Mouse (Mus musculus): Measurements from ENCODE around the gene Slit1. TPM values are rescaled to one million over a fixed set of nuclear protein-coding genes. Genes with fewer than 3 reads are reported as not detected.

Gene Slit1
- polyA plus RNA-seq, 1 experiment from 2014 or later, result 0.97 TPM

- Histone ChIP-seq H3K9ac (ENCODE audit: low read length) (no peak overlapping the region), H3K4me1 (ENCODE audit: control insufficient read depth, insufficient read depth, low read length) (no peaks in the 10 kb centered on the region), H3K27ac (ENCODE audit: low read length) (no peak overlapping the region), H3K4me3 (replicated peaks; ENCODE audit: low read length) (no peak overlapping the region), H3K4me2 (ENCODE audit: low read depth, low read length) (no peak overlapping the region), H3K9me3 (replicated peaks; ENCODE audit: control insufficient read depth, low read length) (no peaks in the 10 kb centered on the region), H3K27me3 (ENCODE audit: control insufficient read depth, insufficient read depth, low read length) (no peaks in the 10 kb centered on the region), H3K36me3 (ENCODE audit: control insufficient read depth, insufficient read depth, low read length) (no peaks in the 10 kb centered on the region)
- ATAC-seq (ENCODE audit: insufficient read depth, low FRiP score), result peak; percentile 65; the same call in 1 of the 2 replicates
- WGBS, result 30% methylated on average over 12 of the region's 12 CpGs
Measured at GRCm38 (mm10) chr19:41763870-41764660, 20.6 kb upstream of the Slit1 start.

- H3K9me3 ChIP-seq (replicated peaks; ENCODE audit: control insufficient read depth, low read length), result no peaks in the 10 kb centered on the region
- H3K36me3 ChIP-seq (ENCODE audit: control insufficient read depth, insufficient read depth, low read length), result no peaks in the 10 kb centered on the region
- no peaks in the 10 kb centered on the region for H3K27me3 ChIP-seq (ENCODE audit: control insufficient read depth, insufficient read depth, low read length)
- 46% methylated on average over 9 of the region's 9 CpGs for WGBS
- H3K4me1 ChIP-seq (ENCODE audit: control insufficient read depth, insufficient read depth, low read length), result no peaks in the 10 kb centered on the region
- H3K9ac ChIP-seq (ENCODE audit: low read length), result no peak overlapping the region
- H3K4me3 ChIP-seq (replicated peaks; ENCODE audit: low read length), result no peak overlapping the region
- ATAC-seq (ENCODE audit: insufficient read depth, low FRiP score), result no peak
- no peak overlapping the region for H3K27ac ChIP-seq (ENCODE audit: low read length)
- H3K4me2 ChIP-seq (ENCODE audit: low read depth, low read length), result no peak overlapping the region
Measured at GRCm38 (mm10) chr19:41761529-41761928, 18.1 kb upstream of the Slit1 start.

GRCm38 (mm10) chr19:41759765-41760164 is 16.3 kb upstream of the Slit1 start:
- H3K4me1 ChIP-seq (ENCODE audit: control insufficient read depth, insufficient read depth, low read length), result no peaks in the 10 kb centered on the region
- H3K9ac ChIP-seq (ENCODE audit: low read length), result no peak overlapping the region
- no peaks in the 10 kb centered on the region for H3K9me3 ChIP-seq (replicated peaks; ENCODE audit: control insufficient read depth, low read length)
- H3K36me3 ChIP-seq (ENCODE audit: control insufficient read depth, insufficient read depth, low read length), result no peaks in the 10 kb centered on the region
- no peak overlapping the region for H3K27ac ChIP-seq (ENCODE audit: low read length)
- ATAC-seq (ENCODE audit: insufficient read depth, low FRiP score), result no peak
- no peak overlapping the region for H3K4me3 ChIP-seq (replicated peaks; ENCODE audit: low read length)
- H3K4me2 ChIP-seq (ENCODE audit: low read depth, low read length), result no peak overlapping the region
- H3K27me3 ChIP-seq (ENCODE audit: control insufficient read depth, insufficient read depth, low read length), result no peaks in the 10 kb centered on the region
- 79% methylated on average over 6 of the region's 6 CpGs for WGBS

- ATAC-seq (ENCODE audit: insufficient read depth, low FRiP score), result no peak
- Histone ChIP-seq H3K27ac (ENCODE audit: low read length) (no peak overlapping the region), H3K4me3 (replicated peaks; ENCODE audit: low read length) (no peak overlapping the region), H3K27me3 (ENCODE audit: control insufficient read depth, insufficient read depth, low read length) (no peaks in the 10 kb centered on the region), H3K4me1 (ENCODE audit: control insufficient read depth, insufficient read depth, low read length) (no peaks in the 10 kb centered on the region), H3K9ac (ENCODE audit: low read length) (no peak overlapping the region), H3K36me3 (ENCODE audit: control insufficient read depth, insufficient read depth, low read length) (no peaks in the 10 kb centered on the region), H3K9me3 (replicated peaks; ENCODE audit: control insufficient read depth, low read length) (no peaks in the 10 kb centered on the region), H3K4me2 (ENCODE audit: low read depth, low read length) (no peak overlapping the region)
- WGBS, result 83% methylated on average over 5 of the region's 5 CpGs
Measured at GRCm38 (mm10) chr19:41759270-41759669, 15.8 kb upstream of the Slit1 start.

GRCm38 (mm10) chr19:41754760-41755159 is 11.3 kb upstream of the Slit1 start:
- 77% methylated on average over 15 of the region's 15 CpGs for WGBS
- H3K27me3 ChIP-seq (ENCODE audit: control insufficient read depth, insufficient read depth, low read length), result no peaks in the 10 kb centered on the region
- no peak overlapping the region for H3K4me2 ChIP-seq (ENCODE audit: low read depth, low read length)
- no peaks in the 10 kb centered on the region for H3K36me3 ChIP-seq (ENCODE audit: control insufficient read depth, insufficient read depth, low read length)
- H3K9me3 ChIP-seq (replicated peaks; ENCODE audit: control insufficient read depth, low read length), result no peaks in the 10 kb centered on the region
- H3K4me1 ChIP-seq (ENCODE audit: control insufficient read depth, insufficient read depth, low read length), result no peaks in the 10 kb centered on the region
- ATAC-seq (ENCODE audit: insufficient read depth, low FRiP score), result no peak
- H3K4me3 ChIP-seq (replicated peaks; ENCODE audit: low read length), result no peak overlapping the region
- no peak overlapping the region for H3K9ac ChIP-seq (ENCODE audit: low read length)
- no peak overlapping the region for H3K27ac ChIP-seq (ENCODE audit: low read length)

- no peaks in the 10 kb centered on the region for H3K9me3 ChIP-seq (replicated peaks; ENCODE audit: control insufficient read depth, low read length)
- H3K27me3 ChIP-seq (ENCODE audit: control insufficient read depth, insufficient read depth, low read length), result no peaks in the 10 kb centered on the region
- no peak overlapping the region for H3K27ac ChIP-seq (ENCODE audit: low read length)
- no peak overlapping the region for H3K4me3 ChIP-seq (replicated peaks; ENCODE audit: low read length)
- no peak overlapping the region for H3K9ac ChIP-seq (ENCODE audit: low read length)
- H3K36me3 ChIP-seq (ENCODE audit: control insufficient read depth, insufficient read depth, low read length), result no peaks in the 10 kb centered on the region
- ATAC-seq (ENCODE audit: insufficient read depth, low FRiP score), result no peak
- 73% methylated on average over 11 of the region's 11 CpGs for WGBS
- H3K4me2 ChIP-seq (ENCODE audit: low read depth, low read length), result no peak overlapping the region
- no peaks in the 10 kb centered on the region for H3K4me1 ChIP-seq (ENCODE audit: control insufficient read depth, insufficient read depth, low read length)
Measured at GRCm38 (mm10) chr19:41751906-41752305, 8.4 kb upstream of the Slit1 start.

GRCm38 (mm10) chr19:41747436-41747835 is 4.0 kb upstream of the Slit1 start:
- Histone ChIP-seq H3K9ac (ENCODE audit: low read length) (no peak overlapping the region), H3K4me1 (ENCODE audit: control insufficient read depth, insufficient read depth, low read length) (peaks cover 9% of the 10 kb centered on the region; the same call in 1 of the 2 replicates), H3K27me3 (ENCODE audit: control insufficient read depth, insufficient read depth, low read length) (peaks cover 32% of the 10 kb centered on the region), H3K27ac (ENCODE audit: low read length) (no peak overlapping the region), H3K4me2 (ENCODE audit: low read depth, low read length) (no peak overlapping the region), H3K9me3 (replicated peaks; ENCODE audit: control insufficient read depth, low read length) (no peaks in the 10 kb centered on the region), H3K4me3 (replicated peaks; ENCODE audit: low read length) (no peak overlapping the region), H3K36me3 (ENCODE audit: control insufficient read depth, insufficient read depth, low read length) (no peaks in the 10 kb centered on the region)
- 81% methylated on average over 14 of the region's 14 CpGs for WGBS
- peak; percentile 30; the same call in 1 of the 2 replicates for ATAC-seq (ENCODE audit: insufficient read depth, low FRiP score)

- Histone ChIP-seq H3K27ac (ENCODE audit: low read length) (no peak overlapping the region), H3K36me3 (ENCODE audit: control insufficient read depth, insufficient read depth, low read length) (no peaks in the 10 kb centered on the region), H3K4me3 (replicated peaks; ENCODE audit: low read length) (no peak overlapping the region), H3K4me2 (ENCODE audit: low read depth, low read length) (no peak overlapping the region), H3K27me3 (ENCODE audit: control insufficient read depth, insufficient read depth, low read length) (peaks cover 38% of the 10 kb centered on the region), H3K9ac (ENCODE audit: low read length) (no peak overlapping the region), H3K4me1 (ENCODE audit: control insufficient read depth, insufficient read depth, low read length) (peaks cover 9% of the 10 kb centered on the region; the same call in 1 of the 2 replicates), H3K9me3 (replicated peaks; ENCODE audit: control insufficient read depth, low read length) (no peaks in the 10 kb centered on the region)
- WGBS, result 48% methylated on average over 15 of the region's 15 CpGs
- ATAC-seq (ENCODE audit: insufficient read depth, low FRiP score), result no peak
Measured at GRCm38 (mm10) chr19:41745941-41746557, 2.6 kb upstream of the Slit1 start.

- Histone ChIP-seq H3K4me1 (ENCODE audit: control insufficient read depth, insufficient read depth, low read length) (peaks cover 12% of the 10 kb centered on the region; the same call in 1 of the 2 replicates), H3K36me3 (ENCODE audit: control insufficient read depth, insufficient read depth, low read length) (no peaks in the 10 kb centered on the region), H3K9me3 (replicated peaks; ENCODE audit: control insufficient read depth, low read length) (no peaks in the 10 kb centered on the region), H3K4me3 (replicated peaks; ENCODE audit: low read length) (no peak overlapping the region), H3K9ac (ENCODE audit: low read length) (no peak overlapping the region), H3K4me2 (ENCODE audit: low read depth, low read length) (no peak overlapping the region), H3K27ac (ENCODE audit: low read length) (no peak overlapping the region), H3K27me3 (ENCODE audit: control insufficient read depth, insufficient read depth, low read length) (peaks cover 49% of the 10 kb centered on the region)
- 26% methylated on average over 4 of the region's 4 CpGs for WGBS
- no peak for ATAC-seq (ENCODE audit: insufficient read depth, low FRiP score)
Measured at GRCm38 (mm10) chr19:41738896-41739295, 4.6 kb downstream of the Slit1 start.
